Mouse (Mus musculus) brain, embryonic 14.5 days (tissue): ENCODE results near the gene Bcar3. TPM values are rescaled to one million over a fixed set of nuclear protein-coding genes. Genes with fewer than 3 reads are reported as not detected.

Experiments
- DNase-seq: peaks from one replicate; pipeline ENCODE4 v3.0.0-alpha.2; 2011; ENCODE audit warnings: low read depth
- CTCF ChIP-seq: fragments of 200-500 bp; IDR thresholded peaks from 2 replicates; pipeline ENCODE4 v1.5.1; 2012; ENCODE audit warnings: inconsistent platforms, mild to moderate bottlenecking, moderate library complexity, borderline replicate concordance; ENCODE audit not compliant: insufficient read depth, insufficient read length; ENCODE audit errors: extremely low read depth
- POLR2A ChIP-seq: fragments of 200-500 bp; IDR thresholded peaks from 2 replicates; pipeline ENCODE4 v1.6.1; 2012; ENCODE audit warnings: mild to moderate bottlenecking, inconsistent platforms, borderline replicate concordance; ENCODE audit not compliant: poor library complexity, insufficient read depth, insufficient read length, severe bottlenecking; ENCODE audit errors: extremely low read depth
- polyA plus RNA-seq: library from polyadenylated mRNA; depleted of rRNA; stranded (reverse); fragments of >200 nt; gene quantifications from 2 replicates; pipeline ENCODE4 v1.2.3, GENCODE M21; 2012

Gene Bcar3
- polyA plus RNA-seq, 1 experiment: 7.7 TPM

- TF ChIP-seq CTCF (no peak), POLR2A (no peak)
These were observed 182.7 kb downstream of the Bcar3 start for GRCm38 (mm10) chr3:122476656-122477055.

GRCm38 (mm10) chr3:122477541-122477940, 183.6 kb downstream of the Bcar3 start:
- no peak for TF ChIP-seq CTCF
- peak; percentile 43 for DNase-seq

More at GRCm38 (mm10) chr3:122476656-122477055, 182.7 kb downstream of the Bcar3 start:
- peak; percentile 71 for DNase-seq

GRCm38 (mm10) chr3:122478735-122479134, 184.8 kb downstream of the Bcar3 start:
- no peak for DNase-seq
- no peak for TF ChIP-seq POLR2A
- TF ChIP-seq CTCF: no peak

- TF ChIP-seq CTCF (no peak), POLR2A (no peak)
- DNase-seq: peak; percentile 93
These were observed 186.2 kb downstream of the Bcar3 start for GRCm38 (mm10) chr3:122480065-122480675.

- TF ChIP-seq CTCF (no peak), POLR2A (no peak)
- DNase-seq: peak; percentile 66
These were observed 187.1 kb downstream of the Bcar3 start for GRCm38 (mm10) chr3:122480986-122481385.

- TF ChIP-seq POLR2A (no peak), CTCF (no peak)
- DNase-seq: no peak
These were observed 188.2 kb downstream of the Bcar3 start for GRCm38 (mm10) chr3:122481891-122482739.

GRCm38 (mm10) chr3:122483066-122483782, 189.3 kb downstream of the Bcar3 start:
- TF ChIP-seq CTCF (no peak), POLR2A (no peak)
- peak; percentile 74 for DNase-seq

GRCm38 (mm10) chr3:122483783-122484130, 189.8 kb downstream of the Bcar3 start:
- TF ChIP-seq POLR2A: no peak
- no peak for DNase-seq

- no peak for DNase-seq
- TF ChIP-seq POLR2A (no peak), CTCF (no peak)
These were observed 190.4 kb downstream of the Bcar3 start for GRCm38 (mm10) chr3:122484301-122484700.

GRCm38 (mm10) chr3:122485699-122486098, 191.8 kb downstream of the Bcar3 start:
- TF ChIP-seq POLR2A: no peak
- TF ChIP-seq CTCF: no peak
- peak; percentile 26 for DNase-seq

GRCm38 (mm10) chr3:122486193-122486592, 192.3 kb downstream of the Bcar3 start:
- DNase-seq: no peak
- TF ChIP-seq POLR2A: no peak
- no peak for TF ChIP-seq CTCF
